Mouse (Mus musculus) stomach, embryonic 16.5 days (tissue): ENCODE measurements at regions not wholly inside any gene's neighbourhood (a gene's known extent, or its start where the extent isn't known, plus 50 kb on each side); places are given as distances from the start of the nearest gene placed in this dataset.
A peak's percentile ranks its signal among the peaks of the same experiment; 100 is the strongest.

Source experiments
- ATAC-seq: fragments of 200-750 bp; cut with Nextera tagmentation; 2 replicates; pipeline ENCODE4 v1.8.0; 2017; ENCODE audit warnings: moderate number of reproducible peaks, moderate TSS enrichment; ENCODE audit not compliant: insufficient read depth, low FRiP score
- H3K27ac ChIP-seq: fragments of 300-500 bp; sonication (generic); 2 replicates; pipeline ENCODE4 v1.5.1; 2014; ENCODE audit warnings: low read length
- H3K27me3 ChIP-seq: fragments of 300-500 bp; sonication (generic); 2 replicates; pipeline ENCODE4 v1.6.1; 2014; ENCODE audit warnings: low read length, control low read depth, mixed read lengths; ENCODE audit not compliant: control insufficient read depth, insufficient read depth
- H3K36me3 ChIP-seq: fragments of 300-500 bp; sonication (generic); 2 replicates; pipeline ENCODE4 v1.6.1; 2014; ENCODE audit warnings: low read length; ENCODE audit not compliant: control insufficient read depth, insufficient read depth
- H3K4me1 ChIP-seq: fragments of 300-500 bp; sonication (generic); 2 replicates; pipeline ENCODE4 v1.6.1; 2014; ENCODE audit warnings: low read length, control low read depth, mixed read lengths; ENCODE audit not compliant: control insufficient read depth, insufficient read depth
- H3K4me2 ChIP-seq: fragments of 300-500 bp; sonication (generic); 2 replicates; pipeline ENCODE4 v1.6.1; 2014; ENCODE audit warnings: low read depth, low read length, mixed read lengths
- H3K4me3 ChIP-seq: fragments of 300-500 bp; sonication (generic); replicated peaks from 2 replicates; pipeline ENCODE4 v1.5.1; 2014; ENCODE audit warnings: mild to moderate bottlenecking, low read length
- H3K9ac ChIP-seq: fragments of 300-500 bp; sonication (generic); 2 replicates; pipeline ENCODE4 v1.6.1; 2014; ENCODE audit warnings: low read length
- H3K9me3 ChIP-seq: fragments of 300-500 bp; sonication (generic); replicated peaks from 2 replicates; pipeline ENCODE4 v1.6.1; 2016; ENCODE audit warnings: low read length, control low read depth; ENCODE audit not compliant: control insufficient read depth
- WGBS: fragments of 180-500 bp; shearing (Covaris S2); extraction: QIAGEN DNeasy Blood & Tissue Kit; methylation state at CpG from one replicate; pipeline ENCODE4 v1.1.7; 2014; 5-methylcytosine and 5-hydroxymethylcytosine counted together

DNA sequence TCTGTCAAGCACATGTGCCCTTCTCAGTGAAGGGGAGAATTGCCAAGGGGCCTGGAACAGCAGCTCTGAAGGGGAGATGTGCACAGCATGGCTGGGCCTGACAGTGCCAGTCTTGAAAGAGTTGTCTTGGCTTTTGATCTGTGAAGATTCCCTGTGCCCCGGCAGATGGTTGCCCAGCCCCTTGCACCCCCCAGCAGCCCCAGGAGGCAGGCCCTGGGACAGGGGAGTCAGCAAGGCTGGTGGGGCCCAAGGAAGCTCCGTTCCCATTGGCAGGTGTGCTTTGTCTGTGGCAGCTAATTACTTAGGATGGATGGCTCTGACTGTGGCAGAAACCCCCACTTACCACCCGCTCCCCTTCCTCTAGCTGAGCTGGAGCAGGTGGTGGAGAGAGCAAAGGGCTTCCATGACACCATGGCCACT lies 58.6 kb downstream of the Tspan17 start:
- 40% methylated on average over 3 of the region's 3 CpGs for WGBS
- Histone ChIP-seq H3K27me3 (no peaks in the 10 kb centered on the region), H3K36me3 (no peaks in the 10 kb centered on the region), H3K4me1 (no peaks in the 10 kb centered on the region), H3K4me2 (no peak overlapping the region), H3K9me3 (no peaks in the 10 kb centered on the region), H3K9ac (no peak overlapping the region), H3K27ac (no peak overlapping the region), H3K4me3 (no peak overlapping the region)
- no peak for ATAC-seq

DNA sequence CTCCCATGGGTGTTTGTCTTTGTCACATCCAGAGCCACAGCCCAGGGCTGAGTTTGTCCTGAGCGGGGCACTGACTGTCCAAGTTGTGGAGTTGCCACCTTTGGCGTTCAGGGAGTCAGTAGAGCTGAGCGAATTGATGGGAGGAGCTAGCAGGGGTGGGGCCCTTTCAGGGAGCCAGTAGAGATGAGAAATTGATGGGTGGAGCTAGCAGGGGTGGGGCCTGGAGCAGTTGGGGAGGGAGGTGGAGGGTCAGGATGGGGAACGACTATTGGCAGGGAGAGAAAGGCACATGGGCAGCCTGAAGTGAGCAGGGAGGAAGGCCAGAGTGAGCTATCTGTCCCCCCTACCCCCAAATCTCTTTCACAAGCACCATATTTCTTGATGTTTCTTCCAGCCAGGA lies 62.0 kb downstream of the Tspan17 start:
- H3K27ac ChIP-seq = no peak overlapping the region
- H3K9ac ChIP-seq = no peak overlapping the region
- no peaks in the 10 kb centered on the region for H3K36me3 ChIP-seq
- H3K27me3 ChIP-seq = no peaks in the 10 kb centered on the region
- no peak overlapping the region for H3K4me2 ChIP-seq
- ATAC-seq = no peak
- no peak overlapping the region for H3K4me3 ChIP-seq
- 56% methylated on average over 4 of the region's 4 CpGs for WGBS
- no peaks in the 10 kb centered on the region for H3K9me3 ChIP-seq
- no peaks in the 10 kb centered on the region for H3K4me1 ChIP-seq

GRCm38 (mm10) chr13:54855333-54856238 lies 66.4 kb downstream of the Tspan17 start:
- no peaks in the 10 kb centered on the region for H3K27me3 ChIP-seq

GRCm38 (mm10) chr13:54862931-54863330 lies 73.8 kb downstream of the Tspan17 start:
- H3K9me3 ChIP-seq = no peaks in the 10 kb centered on the region
- no peak overlapping the region for H3K9ac ChIP-seq
- no peak overlapping the region for H3K4me2 ChIP-seq
- ATAC-seq = no peak
- H3K36me3 ChIP-seq = no peaks in the 10 kb centered on the region
- H3K27me3 ChIP-seq = no peaks in the 10 kb centered on the region
- H3K4me3 ChIP-seq = no peak overlapping the region
- H3K4me1 ChIP-seq = no peaks in the 10 kb centered on the region
- 82% methylated on average over 4 of the region's 4 CpGs for WGBS
- H3K27ac ChIP-seq = no peak overlapping the region

More at GRCm38 (mm10) chr13:54855333-54856238, 66.4 kb downstream of the Tspan17 start:
- Histone ChIP-seq H3K36me3 (no peaks in the 10 kb centered on the region), H3K27ac (no peak overlapping the region), H3K4me1 (no peaks in the 10 kb centered on the region), H3K4me2 (no peak overlapping the region), H3K4me3 (no peak overlapping the region), H3K9me3 (no peaks in the 10 kb centered on the region), H3K9ac (no peak overlapping the region)
- WGBS = 52% methylated on average over 14 of the region's 14 CpGs
- ATAC-seq = no peak

GRCm38 (mm10) chr13:54864048-54864447 lies 74.9 kb downstream of the Tspan17 start:
- WGBS = 36% methylated on average over 10 of the region's 10 CpGs
- no peaks in the 10 kb centered on the region for H3K4me1 ChIP-seq

DNA sequence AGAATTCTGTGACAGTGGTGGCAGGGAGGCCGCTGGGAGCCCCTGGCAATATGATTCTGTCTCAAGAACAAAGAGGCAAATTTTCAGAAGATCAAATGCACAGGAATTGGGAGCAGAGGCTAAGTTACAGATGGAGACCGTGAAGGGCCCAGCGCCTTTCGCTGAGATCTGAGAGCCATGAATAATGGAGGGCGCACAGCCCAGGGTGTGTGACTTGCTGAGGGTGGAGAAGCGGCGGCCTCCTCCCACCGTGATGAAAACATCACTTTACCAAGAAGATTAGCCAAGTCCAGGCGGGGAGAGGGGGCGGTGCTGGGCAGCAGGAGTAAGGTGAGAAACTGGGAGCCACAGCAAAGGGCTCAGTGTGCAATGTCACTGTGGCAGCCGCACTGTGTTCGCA lies 77.2 kb upstream of the Unc5a start:
- Histone ChIP-seq H3K4me3 (no peak overlapping the region), H3K9ac (no peak overlapping the region), H3K9me3 (no peaks in the 10 kb centered on the region), H3K36me3 (no peaks in the 10 kb centered on the region), H3K4me2 (no peak overlapping the region), H3K27ac (no peak overlapping the region), H3K4me1 (no peaks in the 10 kb centered on the region), H3K27me3 (peaks cover 40% of the 10 kb centered on the region)
- WGBS = 24% methylated on average over 12 of the region's 12 CpGs
- no peak for ATAC-seq

More at GRCm38 (mm10) chr13:54864048-54864447, 74.9 kb downstream of the Tspan17 start:
- Histone ChIP-seq H3K9ac (no peak overlapping the region), H3K27me3 (no peaks in the 10 kb centered on the region), H3K36me3 (no peaks in the 10 kb centered on the region), H3K9me3 (no peaks in the 10 kb centered on the region), H3K27ac (no peak overlapping the region), H3K4me3 (no peak overlapping the region), H3K4me2 (no peak overlapping the region)
- no peak for ATAC-seq

DNA sequence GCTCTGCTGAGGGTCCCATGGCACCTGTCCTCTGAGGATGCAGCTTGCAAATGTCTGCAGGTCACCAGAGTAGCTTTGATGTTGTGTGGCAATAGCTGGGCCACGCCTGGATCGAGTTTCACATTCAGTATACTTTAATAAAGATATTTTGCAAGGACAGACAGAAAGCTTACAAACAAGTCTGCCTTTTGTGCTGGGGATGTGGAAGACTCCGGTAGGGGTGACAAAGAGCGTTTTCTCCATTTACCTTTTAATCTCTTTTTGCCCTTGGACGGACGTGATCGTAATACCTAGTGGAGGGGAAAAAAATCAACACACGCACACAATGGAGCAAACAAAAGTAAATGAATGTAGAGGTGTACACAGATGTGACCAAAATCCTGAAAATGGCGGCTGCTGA lies 75.3 kb upstream of the Unc5a start:
- no peaks in the 10 kb centered on the region for H3K9me3 ChIP-seq
- H3K4me3 ChIP-seq = no peak overlapping the region
- no peaks in the 10 kb centered on the region for H3K4me1 ChIP-seq
- H3K36me3 ChIP-seq = no peaks in the 10 kb centered on the region
- no peak overlapping the region for H3K9ac ChIP-seq
- H3K27me3 ChIP-seq = peaks cover 40% of the 10 kb centered on the region
- H3K4me2 ChIP-seq = no peak overlapping the region
- 44% methylated on average over 9 of the region's 9 CpGs for WGBS
- no peak for ATAC-seq
- H3K27ac ChIP-seq = no peak overlapping the region

GRCm38 (mm10) chr13:54874291-54875200 lies 74.7 kb upstream of the Unc5a start:
- 1% methylated on average over 38 of the region's 38 CpGs for WGBS
- H3K27me3 ChIP-seq = peaks cover 40% of the 10 kb centered on the region

GRCm38 (mm10) chr13:54876556-54876955 lies 72.7 kb upstream of the Unc5a start:
- H3K9ac ChIP-seq = no peak overlapping the region
- H3K4me2 ChIP-seq = no peak overlapping the region
- H3K36me3 ChIP-seq = no peaks in the 10 kb centered on the region
- no peak for ATAC-seq
- WGBS = 31% methylated on average over 8 of the region's 8 CpGs
- no peaks in the 10 kb centered on the region for H3K4me1 ChIP-seq
- H3K27me3 ChIP-seq = peaks cover 40% of the 10 kb centered on the region
- H3K4me3 ChIP-seq = no peak overlapping the region
- no peaks in the 10 kb centered on the region for H3K9me3 ChIP-seq
- H3K27ac ChIP-seq = no peak overlapping the region

More at GRCm38 (mm10) chr13:54874291-54875200, 74.7 kb upstream of the Unc5a start:
- no peaks in the 10 kb centered on the region for H3K36me3 ChIP-seq
- no peak overlapping the region for H3K9ac ChIP-seq
- 0 out of 2 replicates have a peak overlapping the region, but pooled peaks have one; percentile 19 for H3K4me2 ChIP-seq
- no peaks in the 10 kb centered on the region for H3K9me3 ChIP-seq
- ATAC-seq = no peak
- no peaks in the 10 kb centered on the region for H3K4me1 ChIP-seq
- no peak overlapping the region for H3K4me3 ChIP-seq
- no peak overlapping the region for H3K27ac ChIP-seq
